Mouse (Mus musculus): ENCODE measurements around the gene Maats1.
A peak's percentile ranks its signal among the peaks of the same experiment; 100 is the strongest.

DNA sequence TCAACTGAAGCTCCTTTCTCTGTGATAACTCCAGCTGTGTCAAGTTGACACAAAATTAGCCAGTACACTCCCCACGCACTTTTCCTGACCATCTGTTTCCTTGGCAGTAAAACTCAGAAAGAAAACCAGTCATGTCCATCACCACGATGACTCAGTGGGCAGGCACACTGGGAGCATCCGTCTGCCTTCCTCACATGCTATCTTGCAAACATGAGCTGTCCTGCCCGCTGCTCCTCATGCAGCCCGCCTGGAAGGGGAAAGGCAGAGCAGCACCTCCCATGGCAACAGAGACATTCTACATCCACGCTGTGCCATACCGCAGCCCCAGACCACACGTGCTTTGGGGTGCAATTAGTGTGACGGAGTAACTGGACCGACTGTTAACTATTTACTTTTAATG, 26.4 kb upstream of the Maats1 start:
- TF ChIP-seq CTCF (IDR thresholded peaks at IDR 0.05 in 2 of 3, conservative IDR thresholded peaks at IDR 0.05 in 1 of 3; ENCODE audit: control insufficient read depth in 1 of 3, insufficient read depth in 1 of 3, low read depth in 2 of 3, low read length in 3 of 3, poor library complexity in 1 of 3, severe bottlenecking in 1 of 3) = no peak
- no peak for TF ChIP-seq ZNF384 (IDR thresholded peaks at IDR 0.05; ENCODE audit: low read depth, low read length)
- TF ChIP-seq POLR2A (IDR thresholded peaks at IDR 0.05; ENCODE audit: control insufficient read depth in 1 of 2, insufficient read depth in 1 of 2, low read depth in 1 of 2, low read length in 2 of 2, poor library complexity in 1 of 2) = 0 out of 4 replicates have a peak, but pooled peaks of 1 of the 2 experiments have one; percentile 21
- TF ChIP-seq RAD21 (IDR thresholded peaks at IDR 0.05; ENCODE audit: low read depth, low read length) = no peak
- no peak for TF ChIP-seq RCOR1 (IDR thresholded peaks at IDR 0.05; ENCODE audit: low read depth, low read length)
- TF ChIP-seq SIN3A (IDR thresholded peaks at IDR 0.05; ENCODE audit: low read length) = 0 out of 2 replicates have a peak, but pooled peaks have one; percentile 25
- no peak for TF ChIP-seq MAFK (IDR thresholded peaks at IDR 0.05; ENCODE audit: borderline replicate concordance, low read depth, low read length)
- no peak for TF ChIP-seq ZC3H11A (IDR thresholded peaks at IDR 0.05; ENCODE audit: low read depth, low read length)

Data from MEL (cell line).